Mouse (Mus musculus) embryonic facial prominence, embryonic 11.5 days (tissue): Measurements from ENCODE around the gene Esm1. TPM values are rescaled to one million over a fixed set of nuclear protein-coding genes. Genes with fewer than 3 reads are reported as not detected.
A peak's percentile ranks its signal among the peaks of the same experiment; 100 is the strongest.

Experiments used
- ATAC-seq: fragments of 200-750 bp; cut with Nextera tagmentation; replicated peaks from 2 replicates; pipeline ENCODE4 v1.8.0; 2017; ENCODE audit warnings: low read depth; ENCODE audit not compliant: insufficient number of reproducible peaks, low FRiP score, low TSS enrichment
- DNase-seq: peaks from one replicate; pipeline ENCODE4 v3.0.0-alpha.2; 2015; ENCODE audit warnings: low spot score
- H3K27ac ChIP-seq: fragments of 300-500 bp; sonication (generic); replicated peaks from 2 replicates; pipeline ENCODE4 v1.5.1; 2014; ENCODE audit warnings: mild to moderate bottlenecking, low read depth, low read length, control low read depth
- H3K27me3 ChIP-seq: fragments of 300-500 bp; sonication (generic); 2 replicates; pipeline ENCODE4 v1.6.1; 2014; ENCODE audit warnings: mild to moderate bottlenecking, low read length, moderate library complexity, mixed read lengths; ENCODE audit not compliant: control insufficient read depth, insufficient read depth
- H3K36me3 ChIP-seq: fragments of 300-500 bp; sonication (generic); replicated peaks from 2 replicates; pipeline ENCODE4 v1.6.1; 2014; ENCODE audit warnings: low read depth, mild to moderate bottlenecking, low read length, moderate library complexity, mixed read lengths; ENCODE audit not compliant: control insufficient read depth, insufficient read depth
- H3K4me1 ChIP-seq: fragments of 300-500 bp; sonication (generic); 2 replicates; pipeline ENCODE4 v1.6.1; 2014; ENCODE audit warnings: low read length, mixed read lengths; ENCODE audit not compliant: control insufficient read depth, insufficient read depth
- H3K4me2 ChIP-seq: fragments of 300-500 bp; sonication (generic); 2 replicates; pipeline ENCODE4 v1.6.1; 2014; ENCODE audit warnings: low read depth, mild to moderate bottlenecking, control low read depth, low read length, moderate library complexity
- H3K4me3 ChIP-seq: fragments of 300-500 bp; sonication (generic); 2 replicates; pipeline ENCODE4 v1.5.1; 2014; ENCODE audit warnings: low read depth, low read length, control low read depth
- H3K9ac ChIP-seq: fragments of 300-500 bp; sonication (generic); replicated peaks from 2 replicates; pipeline ENCODE4 v1.6.1; 2014; ENCODE audit warnings: mild to moderate bottlenecking, control low read depth, low read length
- H3K9me3 ChIP-seq: fragments of 300-500 bp; sonication (generic); replicated peaks from 2 replicates; pipeline ENCODE4 v1.6.1; 2016; ENCODE audit warnings: mild to moderate bottlenecking, low read length, inconsistent platforms, mixed read lengths; ENCODE audit not compliant: control insufficient read depth
- WGBS: fragments of 180-500 bp; shearing (Covaris S2); extraction: QIAGEN DNeasy Blood & Tissue Kit; methylation state at CpG from one replicate; pipeline ENCODE4 v1.1.7; 2014; 5-methylcytosine and 5-hydroxymethylcytosine counted together
- polyA plus RNA-seq: library from polyadenylated mRNA; unstranded; fragments of >200 nt; fragmentation: Nextera tagmentation; extraction: Ambion mirVana; gene quantifications from 2 replicates; pipeline ENCODE4 v1.2.1, GENCODE M21; 2014

Esm1 gene
- polyA plus RNA-seq, 1 experiment from 2014 or later = 2.3 TPM

GRCm38 (mm10) chr13:113212401-113212800 lies 2.9 kb downstream of the Esm1 start:
- no peak for ATAC-seq
- no peak overlapping the region for H3K4me2 ChIP-seq

DNA sequence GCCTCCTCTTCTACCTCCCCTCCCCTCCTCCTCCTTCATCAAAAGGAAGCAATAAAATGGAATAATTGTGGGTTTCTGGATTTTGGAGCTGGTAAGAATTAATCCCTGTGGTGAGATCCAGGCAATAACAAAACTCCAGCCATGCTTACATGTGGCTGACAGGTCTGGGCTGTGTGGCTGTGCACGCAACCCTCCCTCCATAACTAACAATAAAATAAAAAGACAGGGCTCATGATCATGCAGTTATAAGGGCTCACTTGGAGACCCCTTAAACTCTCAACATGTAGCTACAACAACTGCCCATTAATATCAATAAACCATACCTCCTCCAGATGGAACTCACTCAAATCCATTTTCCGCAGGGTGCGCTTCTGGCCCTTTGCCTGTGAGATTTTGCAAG lies 4.4 kb downstream of the Esm1 start:
- H3K4me3 ChIP-seq = no peak overlapping the region
- no peaks in the 10 kb centered on the region for H3K4me1 ChIP-seq
- no peak for ATAC-seq
- H3K27ac ChIP-seq = no peak overlapping the region
- H3K27me3 ChIP-seq = no peaks in the 10 kb centered on the region
- no peaks in the 10 kb centered on the region for H3K9me3 ChIP-seq
- DNase-seq = no peak
- WGBS = 97% methylated on average over 3 of the region's 3 CpGs
- no peak overlapping the region for H3K4me2 ChIP-seq
- H3K36me3 ChIP-seq = no peaks in the 10 kb centered on the region
- H3K9ac ChIP-seq = no peak overlapping the region

More at GRCm38 (mm10) chr13:113212401-113212800, 2.9 kb downstream of the Esm1 start:
- no peak overlapping the region for H3K4me3 ChIP-seq
- DNase-seq = no peak
- H3K9ac ChIP-seq = no peak overlapping the region
- H3K9me3 ChIP-seq = no peaks in the 10 kb centered on the region
- no peaks in the 10 kb centered on the region for H3K4me1 ChIP-seq
- no peaks in the 10 kb centered on the region for H3K36me3 ChIP-seq
- 61% methylated on average over 3 of the region's 3 CpGs for WGBS
- H3K27me3 ChIP-seq = no peaks in the 10 kb centered on the region
- no peak overlapping the region for H3K27ac ChIP-seq

GRCm38 (mm10) chr13:113221851-113222250 lies 12.4 kb downstream of the Esm1 start:
- Histone ChIP-seq H3K4me3 (no peak overlapping the region), H3K9ac (no peak overlapping the region), H3K27me3 (no peaks in the 10 kb centered on the region), H3K27ac (no peak overlapping the region), H3K9me3 (no peaks in the 10 kb centered on the region), H3K4me1 (no peaks in the 10 kb centered on the region), H3K4me2 (no peak overlapping the region), H3K36me3 (no peaks in the 10 kb centered on the region)
- 73% methylated on average over 6 of the region's 6 CpGs for whole genome bisulfite sequencing
- ATAC-seq (no peak), DNase-seq (no peak)

DNA sequence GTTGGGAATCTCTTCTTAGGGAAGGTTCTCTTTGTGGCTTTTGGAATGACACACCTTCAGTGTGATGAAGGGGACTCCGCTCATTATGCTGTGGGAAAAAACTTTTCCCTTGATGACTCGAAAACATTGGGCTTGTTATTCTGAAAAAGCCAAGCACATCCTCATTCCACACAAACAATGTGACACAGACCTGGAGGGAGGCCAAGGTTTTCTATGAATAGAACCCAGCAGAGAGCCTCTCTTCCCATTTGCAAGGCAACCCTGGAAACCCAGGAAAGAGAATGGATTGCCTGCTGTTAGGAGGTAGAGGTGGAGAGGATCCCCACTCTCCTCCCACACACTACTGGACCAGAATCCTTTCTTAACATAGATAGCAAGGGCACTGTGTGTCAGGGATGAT lies 14.6 kb downstream of the Esm1 start:
- Histone ChIP-seq H3K4me3 (no peak overlapping the region), H3K27me3 (no peaks in the 10 kb centered on the region), H3K36me3 (no peaks in the 10 kb centered on the region), H3K9ac (no peak overlapping the region), H3K27ac (no peak overlapping the region), H3K4me1 (no peaks in the 10 kb centered on the region), H3K9me3 (no peaks in the 10 kb centered on the region), H3K4me2 (no peak overlapping the region)
- no peak; the same call in 1 of the 2 replicates for ATAC-seq
- DNase-seq = no peak
- WGBS = 21% methylated on average over 2 of the region's 2 CpGs

- no peak for ATAC-seq
- WGBS = 59% methylated on average over 7 of the region's 7 CpGs
- no peaks in the 10 kb centered on the region for H3K9me3 ChIP-seq
- H3K4me3 ChIP-seq = no peak within 1 kb of the TSS
- peak; percentile 44 for DNase-seq
- no peaks in the 10 kb centered on the region for H3K4me1 ChIP-seq
- H3K36me3 ChIP-seq = no peaks in the 10 kb centered on the region
- H3K27me3 ChIP-seq = no peaks in the 10 kb centered on the region
- H3K27ac ChIP-seq = no peak within 1 kb of the TSS
- H3K9ac ChIP-seq = no peak within 1 kb of the TSS
- no peak within 1 kb of the TSS for H3K4me2 ChIP-seq
These were observed 16.4 kb downstream of the Esm1 start, which contains the start of gene Gzmk for GRCm38 (mm10) chr13:113225811-113226210. TSS of gene Gzmk (minus strand) at chr13:113225908.

- Histone ChIP-seq H3K27me3 (no peaks in the 10 kb centered on the region), H3K9me3 (no peaks in the 10 kb centered on the region), H3K4me2 (no peak overlapping the region), H3K4me3 (no peak overlapping the region), H3K9ac (no peak overlapping the region), H3K36me3 (no peaks in the 10 kb centered on the region), H3K4me1 (no peaks in the 10 kb centered on the region), H3K27ac (no peak overlapping the region)
- WGBS = 80% methylated on average over 4 of the region's 4 CpGs
- no peak for ATAC-seq
- no peak for DNase-seq
These were observed 17.6 kb downstream of the Esm1 start for GRCm38 (mm10) chr13:113227076-113227475.

DNA sequence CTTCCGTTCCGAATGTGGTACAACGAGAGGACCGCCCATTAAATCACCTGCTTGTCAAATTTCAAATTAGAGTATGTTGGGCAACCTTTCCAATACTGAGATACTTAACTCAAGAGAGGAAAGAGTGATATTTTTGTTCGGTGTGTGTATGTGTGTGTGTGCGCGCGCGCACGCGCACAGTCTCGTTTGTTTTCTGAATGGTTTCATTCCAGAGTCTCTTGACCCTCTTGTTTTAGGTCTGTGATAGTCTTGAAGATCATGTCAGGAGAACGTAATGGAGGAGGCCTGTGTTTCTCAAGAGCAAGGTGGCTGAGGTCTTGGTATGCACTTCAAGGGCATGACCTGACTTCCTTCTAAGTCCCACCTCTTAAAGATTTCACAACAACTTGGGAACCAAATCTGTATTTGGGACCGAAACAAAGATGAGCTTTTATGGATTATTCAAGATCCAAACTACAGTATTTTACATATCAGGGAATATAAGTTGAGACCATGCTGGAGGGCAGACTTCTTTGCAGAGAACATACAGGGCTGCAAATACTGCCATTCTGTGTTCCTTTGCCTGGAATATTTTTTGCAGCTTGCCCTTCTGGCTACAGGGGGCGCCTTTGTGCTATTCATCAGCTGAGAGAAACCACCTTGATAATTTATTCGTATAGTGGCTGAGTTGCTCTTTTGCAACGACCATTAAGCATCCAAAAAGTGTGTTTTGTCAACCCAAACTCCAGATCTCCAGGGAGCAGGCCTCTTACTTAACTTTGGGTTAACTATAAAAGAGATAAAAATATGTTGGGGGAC lies 18.4 kb downstream of the Esm1 start:
- no peaks in the 10 kb centered on the region for H3K4me1 ChIP-seq
- H3K27ac ChIP-seq = no peak overlapping the region
- H3K9ac ChIP-seq = no peak overlapping the region
- no peak overlapping the region for H3K4me3 ChIP-seq
- no peak overlapping the region for H3K4me2 ChIP-seq
- no peak for DNase-seq
- no peaks in the 10 kb centered on the region for H3K9me3 ChIP-seq
- H3K27me3 ChIP-seq = no peaks in the 10 kb centered on the region
- ATAC-seq = no peak
- H3K36me3 ChIP-seq = no peaks in the 10 kb centered on the region
- 86% methylated on average over 17 of the region's 17 CpGs for WGBS

DNA sequence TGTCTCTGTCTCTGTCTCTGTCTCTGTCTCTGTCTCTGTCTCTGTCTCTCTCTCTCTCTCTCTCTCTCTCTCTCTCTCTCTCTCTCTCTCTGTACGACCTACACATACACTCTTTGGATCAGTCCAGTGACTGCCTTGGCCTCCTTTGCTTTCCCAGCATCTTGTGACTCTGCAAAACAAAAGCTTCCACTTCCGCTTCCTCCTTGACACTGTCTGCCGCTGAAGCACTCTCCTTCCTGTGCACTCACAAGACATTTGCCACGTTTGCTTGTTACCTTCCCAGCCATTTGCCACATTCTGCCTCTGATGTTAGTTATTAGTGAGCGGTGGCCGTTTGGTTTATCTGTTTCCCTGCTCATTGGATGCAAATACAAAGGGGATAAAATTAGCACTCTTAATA lies 32.7 kb downstream of the Esm1 start:
- ATAC-seq (no peak), DNase-seq (no peak)
- Histone ChIP-seq H3K4me2 (no peak overlapping the region), H3K9ac (no peak overlapping the region), H3K36me3 (no peaks in the 10 kb centered on the region), H3K27ac (no peak overlapping the region), H3K9me3 (no peaks in the 10 kb centered on the region), H3K27me3 (no peaks in the 10 kb centered on the region), H3K4me1 (no peaks in the 10 kb centered on the region), H3K4me3 (no peak overlapping the region)
- 56% methylated on average over 6 of the region's 6 CpGs for WGBS
